Mouse (Mus musculus) bone marrow macrophage, adult 2 months (primary cell): ENCODE results near the gene Nqo1. TPM values are rescaled to one million over a fixed set of nuclear protein-coding genes. Genes with fewer than 3 reads are reported as not detected.

Source experiments
- H3K27ac ChIP-seq: 2 replicates; pipeline ENCODE4 v1.5.1; 2012; ENCODE audit warnings: low read depth, low read length; ENCODE audit not compliant: insufficient read depth
- H3K4me1 ChIP-seq: 2 replicates; pipeline ENCODE4 v1.6.1; 2012; ENCODE audit warnings: low read length; ENCODE audit not compliant: control insufficient read depth, insufficient read depth
- H3K4me3 ChIP-seq: 2 replicates; pipeline ENCODE4 v1.5.1; 2012; ENCODE audit warnings: mild to moderate bottlenecking, low read length, moderate library complexity; ENCODE audit not compliant: insufficient read depth
- CTCF ChIP-seq: IDR thresholded peaks from 2 replicates; pipeline ENCODE4 v1.5.1; 2012; ENCODE audit warnings: low read depth, mild to moderate bottlenecking, low read length, moderate library complexity
- POLR2A ChIP-seq: IDR thresholded peaks from 2 replicates; pipeline ENCODE4 v1.6.1; 2012; ENCODE audit warnings: mild to moderate bottlenecking, low read depth, low read length, borderline replicate concordance
- polyA plus RNA-seq: library from polyadenylated mRNA; stranded (reverse); fragments of >200 nt; gene quantifications from 2 replicates; pipeline ENCODE4 v1.2.4, GENCODE M21; 2012; ENCODE audit not compliant: missing spikeins, insufficient read depth, insufficient read length

Gene Nqo1
- polyA plus RNA-seq, 1 experiment: 18.3 TPM

DNA sequence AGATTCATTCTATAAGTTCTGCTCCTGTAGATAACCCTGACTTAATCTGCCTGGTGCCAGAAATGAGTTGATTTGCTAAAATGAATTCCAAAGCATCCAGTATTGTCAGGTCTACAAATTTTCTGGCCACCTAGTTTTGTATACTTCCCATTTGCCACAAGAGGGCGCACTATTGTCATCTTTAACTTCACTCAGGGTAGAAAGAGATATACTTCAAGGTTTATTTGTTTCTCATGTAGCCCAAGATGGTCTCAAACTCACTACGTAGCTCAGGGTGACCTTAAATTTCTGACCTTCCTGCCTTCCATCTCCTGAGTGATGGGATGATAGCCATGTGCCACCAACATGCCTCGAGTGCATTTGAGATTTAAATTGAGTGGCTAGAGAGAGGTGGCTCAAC lies 16.4 kb downstream of the Nqo1 start:
- TF ChIP-seq POLR2A (no peak), CTCF (no peak)
- Histone ChIP-seq H3K4me1 (no peaks in the 10 kb centered on the region), H3K27ac (no peak overlapping the region), H3K4me3 (no peak overlapping the region)

GRCm38 (mm10) chr8:107386171-107386570 lies 16.8 kb downstream of the Nqo1 start:
- H3K27ac ChIP-seq: no peak overlapping the region
- no peak for TF ChIP-seq CTCF
- TF ChIP-seq POLR2A: no peak
- no peaks in the 10 kb centered on the region for H3K4me1 ChIP-seq
- H3K4me3 ChIP-seq: no peak overlapping the region

DNA sequence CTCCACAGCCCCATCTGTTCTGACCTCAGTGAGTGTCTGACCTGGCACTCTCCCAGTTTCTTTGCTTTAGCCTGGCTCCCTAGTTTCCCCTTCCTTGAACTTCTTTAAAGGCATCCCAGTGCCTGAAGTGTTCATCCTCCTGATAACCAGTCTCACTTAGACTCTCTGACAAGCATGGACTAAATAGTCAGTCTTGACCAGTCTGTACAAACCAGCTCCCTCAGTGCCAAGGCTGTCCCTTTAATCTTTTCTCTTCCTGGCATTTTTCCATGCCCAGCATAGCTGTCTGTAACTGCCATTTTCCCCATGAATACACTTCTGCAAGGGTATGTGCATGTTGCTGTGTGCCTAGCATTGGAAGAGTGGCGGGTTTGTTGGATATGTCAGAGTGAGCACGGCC lies 17.9 kb downstream of the Nqo1 start:
- H3K4me1 ChIP-seq: no peaks in the 10 kb centered on the region
- no peak for TF ChIP-seq POLR2A
- no peak overlapping the region for H3K4me3 ChIP-seq
- no peak overlapping the region for H3K27ac ChIP-seq

DNA sequence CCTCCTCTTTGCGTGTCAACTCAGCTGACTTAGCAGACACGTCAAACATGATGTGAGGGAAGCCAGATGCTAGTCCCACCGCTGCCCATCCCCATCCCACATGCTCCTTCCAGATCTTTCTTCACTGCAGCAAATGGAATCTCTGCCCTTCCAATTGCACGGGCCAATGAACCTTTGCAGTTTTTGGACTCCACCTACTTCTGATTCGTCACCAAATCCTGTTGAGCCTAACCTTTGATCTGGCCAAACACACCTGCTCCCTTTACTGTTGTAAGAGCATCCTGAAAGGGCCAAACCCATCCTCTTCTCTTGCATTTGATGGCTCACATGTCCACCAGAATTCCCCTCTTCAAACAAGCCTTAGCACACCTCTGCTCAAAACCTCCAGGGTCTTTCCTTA lies 18.4 kb downstream of the Nqo1 start:
- no peaks in the 10 kb centered on the region for H3K4me1 ChIP-seq
- H3K4me3 ChIP-seq: no peak overlapping the region
- TF ChIP-seq CTCF: no peak
- no peak for TF ChIP-seq POLR2A
- no peak overlapping the region for H3K27ac ChIP-seq

- no peak overlapping the region for H3K4me3 ChIP-seq
- TF ChIP-seq POLR2A: no peak
- TF ChIP-seq CTCF: no peak
These were observed 20.1 kb downstream of the Nqo1 start for GRCm38 (mm10) chr8:107382898-107383297.

DNA sequence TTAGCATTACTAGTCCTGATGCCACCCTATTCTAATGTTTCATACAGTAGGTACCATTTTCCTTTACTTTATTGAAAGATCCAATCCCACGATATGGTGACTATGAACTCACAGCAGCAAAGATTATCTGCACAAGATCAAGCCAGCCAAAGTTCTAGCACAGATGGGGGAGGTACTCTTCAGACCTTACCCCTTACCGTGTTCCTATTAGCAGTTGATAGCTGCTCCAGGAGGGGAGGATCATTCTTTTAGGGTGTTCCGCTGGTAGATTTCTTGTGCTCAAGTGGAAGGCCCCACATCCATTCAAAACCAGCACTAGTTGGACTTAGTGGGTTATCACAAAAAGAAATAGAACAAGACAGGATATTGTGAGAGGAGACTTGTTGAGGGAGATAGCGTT lies 21.3 kb downstream of the Nqo1 start:
- TF ChIP-seq POLR2A (no peak), CTCF (no peak)
- no peak overlapping the region for H3K4me3 ChIP-seq
- no peak overlapping the region for H3K27ac ChIP-seq
- H3K4me1 ChIP-seq: peaks cover 4% of the 10 kb centered on the region; the same call in 1 of the 2 replicates

More at GRCm38 (mm10) chr8:107382898-107383297, 20.1 kb downstream of the Nqo1 start:
- Histone ChIP-seq H3K27ac (no peak overlapping the region), H3K4me1 (peaks cover 4% of the 10 kb centered on the region; the same call in 1 of the 2 replicates)

GRCm38 (mm10) chr8:107380734-107381133 lies 22.3 kb downstream of the Nqo1 start:
- peaks cover 4% of the 10 kb centered on the region; the same call in 1 of the 2 replicates for H3K4me1 ChIP-seq
- TF ChIP-seq POLR2A (no peak), CTCF (no peak)
- H3K4me3 ChIP-seq: no peak overlapping the region
- no peak overlapping the region for H3K27ac ChIP-seq

GRCm38 (mm10) chr8:107377346-107377745 lies 25.7 kb downstream of the Nqo1 start:
- no peak overlapping the region for H3K4me3 ChIP-seq
- TF ChIP-seq POLR2A (no peak), CTCF (no peak)
- H3K4me1 ChIP-seq: peaks cover 4% of the 10 kb centered on the region; the same call in 1 of the 2 replicates
- no peak overlapping the region for H3K27ac ChIP-seq

GRCm38 (mm10) chr8:107370311-107370710 lies 32.7 kb downstream of the Nqo1 start:
- Histone ChIP-seq H3K4me1 (no peaks in the 10 kb centered on the region), H3K4me3 (no peak overlapping the region), H3K27ac (no peak overlapping the region)
- TF ChIP-seq POLR2A (no peak), CTCF (no peak)

Other genes with a start within 250 kb of the Nqo1 start
- 45.9 and 54.7 TPM in 2 replicates for gene Nfat5, start 109.7 kb downstream of the Nqo1 start, polyA plus RNA-seq
- 11.0 and 11.3 TPM in 2 replicates for gene Nob1, start 21.8 kb upstream of the Nqo1 start, polyA plus RNA-seq
- gene Wwp2, start 33.2 kb upstream of the Nqo1 start, polyA plus RNA-seq: 64.7 and 68.1 TPM in 2 replicates
- 74.3 and 77.5 TPM in 2 replicates for gene Psmd7, start 185.3 kb upstream of the Nqo1 start, polyA plus RNA-seq